Mouse (Mus musculus): ENCODE measurements around the gene Prr3.

Prr3 gene

DNA sequence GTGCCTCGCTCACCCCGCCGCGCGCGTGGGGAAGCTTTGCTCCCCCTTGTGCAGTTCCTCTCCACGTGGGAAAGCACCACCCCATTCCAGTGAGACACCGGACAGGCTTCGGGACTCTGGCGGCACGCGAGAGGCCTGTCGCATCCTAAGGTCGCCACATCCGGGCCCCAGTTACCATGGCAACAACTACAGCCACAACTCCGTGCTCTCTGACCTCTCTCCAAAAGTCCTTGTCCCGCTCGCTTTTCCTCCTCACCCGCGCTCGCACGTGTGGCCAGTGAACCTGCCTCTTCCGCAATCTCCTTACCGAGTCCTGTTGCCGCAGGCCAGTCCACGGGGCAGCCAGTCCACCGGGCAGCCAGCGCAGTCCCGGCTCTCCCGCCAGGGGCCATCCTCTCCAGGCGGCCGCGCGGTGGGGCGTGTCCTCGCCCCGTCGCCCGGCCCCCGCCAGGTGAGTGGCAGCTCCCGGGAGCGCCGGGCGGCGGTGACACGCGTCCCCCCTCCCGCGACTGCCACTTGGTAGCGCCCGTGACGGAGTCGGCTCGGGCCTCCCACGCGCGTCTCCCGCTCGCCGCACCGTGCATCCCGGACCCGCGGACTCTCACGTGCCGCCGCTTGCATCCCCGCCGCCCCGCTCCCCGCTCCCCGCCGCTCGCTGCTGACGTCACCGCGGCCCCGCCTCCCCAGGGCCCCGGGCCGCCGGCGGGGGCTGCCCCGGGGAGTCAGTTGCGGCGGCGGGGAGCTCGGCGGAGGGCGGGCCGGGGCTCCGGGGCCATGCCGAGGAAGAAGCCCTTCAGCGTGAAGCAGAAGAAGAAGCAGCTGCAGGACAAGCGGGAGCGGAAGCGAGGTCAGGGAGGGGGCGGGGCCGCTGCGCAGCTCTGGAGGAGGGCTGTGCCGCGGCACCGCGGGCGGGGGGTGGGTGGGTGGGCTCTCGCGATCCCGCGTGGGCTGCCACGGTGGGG is at the start of gene Prr3, which contains the start of gene Gnl1:
Gene Prr3 (minus strand): TSS at position 836 of the 962 bp plus-strand sequence.
Gene Gnl1 (plus strand): TSS at position 451 of the 962 bp plus-strand sequence.
- no peaks in the 10 kb centered on the region for H3K27me3 ChIP-seq (ENCODE audit: control insufficient read depth, insufficient read depth, low read length, poor library complexity, severe bottlenecking)
- peaks cover 5% of the 10 kb centered on the region; the same call in 1 of the 2 replicates for H3K36me3 ChIP-seq (ENCODE audit: control insufficient read depth, insufficient read depth, low read length, poor library complexity, severe bottlenecking)
- peak; percentile 94 for DNase-seq (ENCODE audit: low read depth, low spot score)

- Histone ChIP-seq H3K36me3 (ENCODE audit: control insufficient read depth, insufficient read depth, low read length, poor library complexity, severe bottlenecking) (peaks cover 7% of the 10 kb centered on the region), H3K27me3 (ENCODE audit: control insufficient read depth, insufficient read depth, low read length, poor library complexity, severe bottlenecking) (no peaks in the 10 kb centered on the region)
- DNase-seq (ENCODE audit: low read depth, low spot score), result no peak
These were observed 49.0 kb upstream of the Prr3 start for GRCm38 (mm10) chr17:36028879-36029619.

DNA sequence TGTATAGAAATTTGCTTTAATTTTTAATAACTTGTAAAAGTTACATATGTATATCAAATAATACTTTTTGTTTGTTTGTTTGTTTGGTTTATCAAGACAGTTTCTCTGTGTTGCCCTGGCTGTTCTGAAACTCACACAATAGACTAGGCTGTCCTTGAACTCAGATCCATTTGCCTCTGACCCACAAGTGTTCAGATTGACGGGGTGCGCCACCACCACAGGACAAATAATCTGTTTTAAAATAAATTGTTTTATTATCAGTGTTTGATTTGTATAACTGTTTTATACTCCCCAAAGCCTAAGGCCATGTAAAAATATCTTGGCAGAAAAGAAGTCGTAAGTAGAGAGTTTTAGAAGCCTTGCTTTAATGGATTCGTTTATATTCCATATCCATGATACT is 47.6 kb upstream of the Prr3 start:
- no peaks in the 10 kb centered on the region for H3K27me3 ChIP-seq (ENCODE audit: control insufficient read depth, insufficient read depth, low read length, poor library complexity, severe bottlenecking)
- DNase-seq (ENCODE audit: low read depth, low spot score), result no peak

GRCm38 (mm10) chr17:36025901-36026300 is 45.9 kb upstream of the Prr3 start:
- Histone ChIP-seq H3K36me3 (ENCODE audit: control insufficient read depth, insufficient read depth, low read length, poor library complexity, severe bottlenecking) (peaks cover 7% of the 10 kb centered on the region), H3K27me3 (ENCODE audit: control insufficient read depth, insufficient read depth, low read length, poor library complexity, severe bottlenecking) (no peaks in the 10 kb centered on the region)
- no peak for DNase-seq (ENCODE audit: low read depth, low spot score)

More for the DNA sequence above, 47.6 kb upstream of the Prr3 start:
- H3K36me3 ChIP-seq (ENCODE audit: control insufficient read depth, insufficient read depth, low read length, poor library complexity, severe bottlenecking), result peaks cover 7% of the 10 kb centered on the region

- H3K27me3 ChIP-seq (ENCODE audit: control insufficient read depth, insufficient read depth, low read length, poor library complexity, severe bottlenecking), result no peaks in the 10 kb centered on the region
- H3K36me3 ChIP-seq (ENCODE audit: control insufficient read depth, insufficient read depth, low read length, poor library complexity, severe bottlenecking), result peaks cover 3% of the 10 kb centered on the region
- DNase-seq (ENCODE audit: low read depth, low spot score), result no peak
These were observed 45.2 kb upstream of the Prr3 start for GRCm38 (mm10) chr17:36025197-36025596.

DNA sequence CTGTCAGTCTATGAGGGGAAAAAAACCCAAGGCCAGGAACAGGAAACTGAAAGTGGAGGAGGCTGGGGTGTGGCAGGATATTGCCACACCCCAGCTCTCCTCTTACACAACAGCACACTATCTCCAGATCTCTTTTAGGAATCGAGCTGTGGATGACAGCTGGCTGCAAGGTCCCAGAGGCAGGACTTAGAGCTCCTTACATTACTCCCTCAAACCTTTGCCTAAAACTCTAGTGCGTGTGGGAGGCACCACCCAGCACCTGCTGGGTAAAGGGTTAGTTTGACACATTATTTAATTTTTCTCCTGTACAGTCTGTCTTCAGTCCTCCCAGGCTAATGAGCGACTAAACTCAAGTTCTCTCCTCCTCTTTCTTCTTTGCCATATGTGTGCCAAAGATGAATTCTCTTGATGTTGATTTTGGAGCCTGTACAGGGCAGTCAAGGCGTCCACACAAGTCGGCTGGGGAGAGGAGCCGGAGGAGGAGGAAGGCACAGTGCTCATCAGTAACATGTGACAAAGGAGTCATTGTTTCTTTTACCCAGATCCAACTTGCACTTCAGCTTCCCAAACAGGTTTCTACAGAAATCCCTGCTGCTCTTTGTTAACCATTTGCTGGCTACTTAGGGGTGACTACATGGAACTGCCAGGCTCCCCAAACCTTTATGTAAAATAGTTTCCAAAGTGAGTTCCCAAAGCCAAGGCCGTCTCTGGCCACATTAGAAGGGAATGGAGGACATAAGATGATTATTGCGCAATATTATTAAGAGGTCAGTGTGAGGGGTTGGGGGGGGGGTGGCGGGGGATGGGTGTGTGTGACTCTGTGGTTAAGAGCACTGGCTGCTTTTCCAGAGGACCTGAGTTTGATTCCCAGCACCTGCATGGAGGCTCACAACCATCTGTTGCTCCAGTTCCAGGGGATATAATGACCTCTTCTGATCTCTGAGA is 43.9 kb upstream of the Prr3 start:
- Histone ChIP-seq H3K27me3 (ENCODE audit: control insufficient read depth, insufficient read depth, low read length, poor library complexity, severe bottlenecking) (no peaks in the 10 kb centered on the region), H3K36me3 (ENCODE audit: control insufficient read depth, insufficient read depth, low read length, poor library complexity, severe bottlenecking) (no peaks in the 10 kb centered on the region)
- DNase-seq (ENCODE audit: low read depth, low spot score), result peak; percentile 39

GRCm38 (mm10) chr17:36022922-36023321 is 42.9 kb upstream of the Prr3 start:
- no peaks in the 10 kb centered on the region for H3K27me3 ChIP-seq (ENCODE audit: control insufficient read depth, insufficient read depth, low read length, poor library complexity, severe bottlenecking)
- no peak for DNase-seq (ENCODE audit: low read depth, low spot score)
- H3K36me3 ChIP-seq (ENCODE audit: control insufficient read depth, insufficient read depth, low read length, poor library complexity, severe bottlenecking), result no peaks in the 10 kb centered on the region

DNA sequence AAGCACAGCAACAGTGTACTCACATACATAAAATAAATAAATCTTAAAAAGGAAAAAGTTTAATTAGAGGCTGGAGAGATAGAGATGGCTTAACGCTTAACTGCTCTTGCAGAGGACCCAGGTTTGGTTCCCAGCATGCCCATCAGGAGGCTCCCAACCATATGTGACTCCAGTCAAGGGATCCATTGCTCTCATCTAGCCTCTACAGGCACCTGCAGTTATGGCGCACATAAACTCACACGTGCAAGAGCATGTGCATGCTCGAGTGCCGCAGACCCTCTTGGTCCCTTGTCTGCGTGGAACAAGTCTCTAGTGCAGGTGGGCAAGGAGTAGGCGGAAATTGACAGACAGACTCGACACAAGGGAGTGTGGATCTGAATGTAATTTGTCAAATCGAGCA is 42.1 kb upstream of the Prr3 start:
- Histone ChIP-seq H3K36me3 (ENCODE audit: control insufficient read depth, insufficient read depth, low read length, poor library complexity, severe bottlenecking) (no peaks in the 10 kb centered on the region; the same call in 1 of the 2 replicates), H3K27me3 (ENCODE audit: control insufficient read depth, insufficient read depth, low read length, poor library complexity, severe bottlenecking) (no peaks in the 10 kb centered on the region)
- no peak for DNase-seq (ENCODE audit: low read depth, low spot score)

GRCm38 (mm10) chr17:36021309-36021708 is 41.3 kb upstream of the Prr3 start:
- DNase-seq (ENCODE audit: low read depth, low spot score), result no peak
- H3K36me3 ChIP-seq (ENCODE audit: control insufficient read depth, insufficient read depth, low read length, poor library complexity, severe bottlenecking), result peaks cover 6% of the 10 kb centered on the region; the same call in 1 of the 2 replicates
- H3K27me3 ChIP-seq (ENCODE audit: control insufficient read depth, insufficient read depth, low read length, poor library complexity, severe bottlenecking), result no peaks in the 10 kb centered on the region

- peak; percentile 93 for DNase-seq (ENCODE audit: low read depth, low spot score)
- H3K36me3 ChIP-seq (ENCODE audit: control insufficient read depth, insufficient read depth, low read length, poor library complexity, severe bottlenecking), result peaks cover 10% of the 10 kb centered on the region
- H3K27me3 ChIP-seq (ENCODE audit: control insufficient read depth, insufficient read depth, low read length, poor library complexity, severe bottlenecking), result no peaks in the 10 kb centered on the region
These were observed 40.4 kb upstream of the Prr3 start, which contains the start of gene H2-T24 for GRCm38 (mm10) chr17:36020191-36021073. H2-T24 (minus strand) TSS chr17:36020560.

DNA sequence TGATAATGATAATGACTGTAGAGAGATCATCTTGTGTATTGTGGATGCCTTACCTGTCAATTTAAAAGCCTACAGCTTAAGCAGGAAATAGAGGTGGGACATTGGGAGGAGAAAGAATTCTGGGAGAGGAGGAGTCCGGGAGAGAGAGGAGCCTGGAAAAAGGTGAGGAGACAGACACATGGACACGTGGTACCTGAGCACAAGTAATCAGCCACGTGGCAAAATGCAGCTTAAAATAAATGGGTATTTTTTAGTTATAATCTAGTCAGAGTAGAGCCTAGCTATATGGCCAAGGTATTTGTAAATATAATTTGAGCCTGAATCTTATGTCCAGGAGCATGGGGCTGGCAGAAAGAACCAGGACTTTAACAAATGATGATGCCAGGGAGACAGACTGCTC is 39.5 kb upstream of the Prr3 start:
- H3K36me3 ChIP-seq (ENCODE audit: control insufficient read depth, insufficient read depth, low read length, poor library complexity, severe bottlenecking), result peaks cover 16% of the 10 kb centered on the region
- DNase-seq (ENCODE audit: low read depth, low spot score), result no peak
- no peaks in the 10 kb centered on the region for H3K27me3 ChIP-seq (ENCODE audit: control insufficient read depth, insufficient read depth, low read length, poor library complexity, severe bottlenecking)

DNA sequence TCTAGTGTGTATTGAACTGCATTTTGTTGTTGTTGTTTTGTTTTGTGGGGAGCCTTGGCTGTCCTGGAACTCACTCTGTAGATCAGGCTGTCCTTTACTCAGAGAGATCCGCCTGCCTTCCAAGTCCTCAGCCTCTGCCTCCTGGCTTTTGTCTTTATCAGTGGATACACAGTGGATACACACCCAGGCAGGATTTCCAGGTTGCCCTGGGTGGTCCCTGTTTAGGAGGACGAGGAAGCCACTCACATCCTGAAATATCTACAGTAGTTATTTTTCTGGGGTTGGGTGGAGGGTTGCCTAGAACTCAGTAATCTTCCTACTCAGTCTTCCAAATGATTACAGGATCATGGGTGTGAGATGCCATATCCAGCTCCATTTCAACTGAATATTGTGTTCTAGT is 38.9 kb upstream of the Prr3 start:
- no peak for DNase-seq (ENCODE audit: low read depth, low spot score)
- peaks cover 21% of the 10 kb centered on the region for H3K36me3 ChIP-seq (ENCODE audit: control insufficient read depth, insufficient read depth, low read length, poor library complexity, severe bottlenecking)
- H3K27me3 ChIP-seq (ENCODE audit: control insufficient read depth, insufficient read depth, low read length, poor library complexity, severe bottlenecking), result no peaks in the 10 kb centered on the region

DNA sequence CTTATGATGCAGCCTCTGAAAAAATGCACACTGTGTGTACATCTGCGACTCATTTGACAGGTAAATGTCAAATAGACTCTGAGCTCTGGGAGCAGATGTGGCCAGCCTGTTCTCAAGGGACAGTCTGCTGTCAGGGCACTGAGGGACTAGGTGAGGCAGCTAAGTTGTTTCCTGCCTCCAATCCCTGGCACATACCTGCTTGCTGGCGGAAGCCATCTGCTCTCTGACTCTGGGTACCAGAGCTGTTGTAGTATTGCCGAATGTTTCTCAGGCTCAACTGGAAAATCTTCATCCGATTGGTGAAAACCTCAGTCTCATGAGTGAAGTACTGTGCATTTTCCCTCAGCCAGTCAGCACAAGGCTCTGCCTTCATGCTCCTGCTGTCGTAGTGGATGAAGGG is 37.0 kb upstream of the Prr3 start:
- DNase-seq (ENCODE audit: low read depth, low spot score), result no peak
- Histone ChIP-seq H3K27me3 (ENCODE audit: control insufficient read depth, insufficient read depth, low read length, poor library complexity, severe bottlenecking) (no peaks in the 10 kb centered on the region), H3K36me3 (ENCODE audit: control insufficient read depth, insufficient read depth, low read length, poor library complexity, severe bottlenecking) (peaks cover 21% of the 10 kb centered on the region)

Measured in splenic B cell, adult 2 months (primary cell).